Mouse (Mus musculus) kidney, embryonic 14.5 days (tissue): ENCODE results near the gene Wwox. TPM values are rescaled to one million over a fixed set of nuclear protein-coding genes. Genes with fewer than 3 reads are reported as not detected.

Source experiments
- ATAC-seq: fragments of 200-750 bp; cut with Nextera tagmentation; 2 replicates; pipeline ENCODE4 v1.8.0; 2017; ENCODE audit warnings: moderate number of reproducible peaks, mild to moderate bottlenecking, moderate TSS enrichment, moderate library complexity; ENCODE audit not compliant: low FRiP score, low TSS enrichment
- H3K27ac ChIP-seq: fragments of 300-500 bp; sonication (generic); 2 replicates; pipeline ENCODE4 v1.5.1; 2014; ENCODE audit warnings: low read depth, mild to moderate bottlenecking, low read length, moderate library complexity, mixed read lengths
- H3K27me3 ChIP-seq: fragments of 300-500 bp; sonication (generic); 2 replicates; pipeline ENCODE4 v1.6.1; 2014; ENCODE audit warnings: mild to moderate bottlenecking, low read length; ENCODE audit not compliant: control insufficient read depth, insufficient read depth
- H3K36me3 ChIP-seq: fragments of 300-500 bp; sonication (generic); 2 replicates; pipeline ENCODE4 v1.6.1; 2014; ENCODE audit warnings: low read length, mixed read lengths; ENCODE audit not compliant: control insufficient read depth, insufficient read depth
- H3K4me1 ChIP-seq: fragments of 300-500 bp; sonication (generic); 2 replicates; pipeline ENCODE4 v1.6.1; 2014; ENCODE audit warnings: low read length, mixed read lengths; ENCODE audit not compliant: control insufficient read depth, insufficient read depth
- H3K4me2 ChIP-seq: fragments of 300-500 bp; sonication (generic); replicated peaks from 2 replicates; pipeline ENCODE4 v1.6.1; 2014; ENCODE audit warnings: low read depth, mild to moderate bottlenecking, low read length
- H3K4me3 ChIP-seq: fragments of 300-500 bp; sonication (generic); 2 replicates; pipeline ENCODE4 v1.5.1; 2014; ENCODE audit warnings: mild to moderate bottlenecking, low read length
- H3K9ac ChIP-seq: fragments of 300-500 bp; sonication (generic); 2 replicates; pipeline ENCODE4 v1.6.1; 2014; ENCODE audit warnings: low read depth, mild to moderate bottlenecking, low read length, moderate library complexity
- H3K9me3 ChIP-seq: fragments of 300-500 bp; sonication (generic); 2 replicates; pipeline ENCODE4 v1.6.1; 2016; ENCODE audit warnings: low read length; ENCODE audit not compliant: control insufficient read depth
- WGBS: fragments of 180-500 bp; shearing (Covaris S2); extraction: QIAGEN DNeasy Blood & Tissue Kit; methylation state at CpG from one replicate; pipeline ENCODE4 v1.1.7; 2014; 5-methylcytosine and 5-hydroxymethylcytosine counted together
- polyA plus RNA-seq: library from polyadenylated mRNA; unstranded; fragments of >200 nt; fragmentation: Nextera tagmentation; extraction: Ambion mirVana; gene quantifications from 2 replicates; pipeline ENCODE4 v1.2.1, GENCODE M21; 2014

Gene Wwox
- polyA plus RNA-seq, 1 experiment from 2014 or later, result 17.0 TPM

- H3K27ac ChIP-seq, result no peak overlapping the region
- H3K27me3 ChIP-seq, result no peaks in the 10 kb centered on the region; the same call in 1 of the 2 replicates
- H3K4me3 ChIP-seq, result no peak overlapping the region
- H3K9me3 ChIP-seq, result no peaks in the 10 kb centered on the region
- no peaks in the 10 kb centered on the region for H3K4me1 ChIP-seq
- no peaks in the 10 kb centered on the region for H3K36me3 ChIP-seq
- H3K4me2 ChIP-seq, result no peak overlapping the region
- 54% methylated on average over 7 of the region's 7 CpGs for WGBS
- no peak for ATAC-seq
- no peak overlapping the region for H3K9ac ChIP-seq
Observed at GRCm38 (mm10) chr8:115201726-115202125, 762.3 kb downstream of the Wwox start.

- peak; percentile 48; the same call in 1 of the 2 replicates for ATAC-seq
- Histone ChIP-seq H3K4me3 (no peak overlapping the region), H3K9me3 (no peaks in the 10 kb centered on the region), H3K4me2 (no peak overlapping the region), H3K4me1 (peaks cover 9% of the 10 kb centered on the region), H3K36me3 (no peaks in the 10 kb centered on the region), H3K27ac (no peak overlapping the region), H3K9ac (no peak overlapping the region), H3K27me3 (no peaks in the 10 kb centered on the region)
- 50% methylated on average over 11 of the region's 11 CpGs for WGBS
Observed at GRCm38 (mm10) chr8:115207480-115207879, 768.0 kb downstream of the Wwox start.

DNA sequence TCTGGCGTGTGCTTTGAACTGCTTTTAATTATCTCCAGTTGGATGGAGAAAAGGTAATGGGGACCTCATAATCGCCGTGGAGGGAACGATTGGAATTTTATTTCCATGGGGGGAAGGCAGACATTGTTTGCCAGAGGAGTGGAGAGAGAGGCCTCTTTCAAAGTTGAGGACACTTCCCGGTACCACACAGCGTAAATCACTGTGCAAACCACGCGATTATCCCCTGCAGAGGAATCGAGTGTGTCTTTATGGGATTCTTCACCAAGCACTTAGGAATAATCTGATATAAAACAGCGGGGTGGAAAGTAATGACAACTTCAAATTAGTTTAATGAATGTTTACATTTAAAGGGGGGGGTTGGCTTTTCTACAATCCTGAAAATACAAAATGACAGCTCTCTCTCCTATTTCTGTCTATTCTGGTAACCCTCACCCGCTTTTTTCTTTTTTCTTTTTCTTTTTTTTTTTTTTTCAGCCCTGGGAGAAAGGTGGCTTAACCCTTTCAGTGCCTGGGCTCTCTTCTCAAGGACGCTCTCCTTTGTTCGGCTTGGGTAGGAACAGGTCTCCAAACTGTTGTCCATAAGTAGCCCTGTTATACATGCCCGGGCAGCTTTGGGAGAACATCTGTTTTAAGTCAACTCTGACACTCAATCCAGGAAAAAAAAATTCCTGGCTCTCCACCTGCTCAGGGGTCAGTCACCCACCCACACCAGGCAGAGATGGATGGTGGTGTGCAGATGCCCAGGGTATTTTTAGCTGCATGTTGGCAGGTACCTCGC, 769.1 kb downstream of the Wwox start:
- WGBS, result 30% methylated on average over 15 of the region's 15 CpGs
- H3K4me2 ChIP-seq, result no peak overlapping the region; the same call in 1 of the 2 replicates
- H3K36me3 ChIP-seq, result no peaks in the 10 kb centered on the region
- no peaks in the 10 kb centered on the region for H3K27me3 ChIP-seq
- H3K4me1 ChIP-seq, result peaks cover 9% of the 10 kb centered on the region
- H3K27ac ChIP-seq, result no peak overlapping the region
- H3K4me3 ChIP-seq, result no peak overlapping the region
- no peak overlapping the region for H3K9ac ChIP-seq
- H3K9me3 ChIP-seq, result no peaks in the 10 kb centered on the region
- no peak for ATAC-seq

GRCm38 (mm10) chr8:115210014-115210413, 770.6 kb downstream of the Wwox start:
- H3K4me3 ChIP-seq, result no peak overlapping the region
- H3K9me3 ChIP-seq, result no peaks in the 10 kb centered on the region
- no peak overlapping the region for H3K27ac ChIP-seq
- no peak overlapping the region for H3K4me2 ChIP-seq
- ATAC-seq, result no peak
- H3K27me3 ChIP-seq, result no peaks in the 10 kb centered on the region
- 68% methylated on average over 6 of the region's 6 CpGs for WGBS
- no peaks in the 10 kb centered on the region for H3K36me3 ChIP-seq
- H3K4me1 ChIP-seq, result peaks cover 9% of the 10 kb centered on the region
- H3K9ac ChIP-seq, result no peak overlapping the region

DNA sequence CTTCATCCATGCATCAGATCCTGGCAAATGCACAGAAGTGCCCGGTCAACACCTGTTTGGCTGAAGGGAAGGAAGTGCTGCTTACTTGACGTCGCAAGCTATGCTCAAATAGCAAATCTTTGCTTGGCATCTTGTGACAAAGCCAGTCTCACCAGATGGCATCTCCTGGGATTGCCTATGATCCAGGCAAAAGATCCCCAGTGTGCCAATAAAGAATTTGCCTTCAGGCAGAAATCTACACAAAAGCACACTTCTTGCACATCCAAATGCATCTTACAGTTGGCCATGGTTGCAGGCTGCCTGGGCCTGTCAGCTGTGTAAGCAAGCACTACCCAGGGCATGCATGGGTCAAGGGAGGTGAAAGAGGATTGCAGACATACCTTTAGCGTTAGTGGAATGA, 773.7 kb downstream of the Wwox start:
- H3K9ac ChIP-seq, result no peak overlapping the region
- no peaks in the 10 kb centered on the region for H3K27me3 ChIP-seq
- H3K36me3 ChIP-seq, result no peaks in the 10 kb centered on the region
- peaks cover 8% of the 10 kb centered on the region for H3K4me1 ChIP-seq
- H3K4me3 ChIP-seq, result no peak overlapping the region
- 89% methylated on average over 4 of the region's 4 CpGs for WGBS
- H3K4me2 ChIP-seq, result no peak overlapping the region
- H3K27ac ChIP-seq, result no peak overlapping the region
- no peak for ATAC-seq
- H3K9me3 ChIP-seq, result no peaks in the 10 kb centered on the region

DNA sequence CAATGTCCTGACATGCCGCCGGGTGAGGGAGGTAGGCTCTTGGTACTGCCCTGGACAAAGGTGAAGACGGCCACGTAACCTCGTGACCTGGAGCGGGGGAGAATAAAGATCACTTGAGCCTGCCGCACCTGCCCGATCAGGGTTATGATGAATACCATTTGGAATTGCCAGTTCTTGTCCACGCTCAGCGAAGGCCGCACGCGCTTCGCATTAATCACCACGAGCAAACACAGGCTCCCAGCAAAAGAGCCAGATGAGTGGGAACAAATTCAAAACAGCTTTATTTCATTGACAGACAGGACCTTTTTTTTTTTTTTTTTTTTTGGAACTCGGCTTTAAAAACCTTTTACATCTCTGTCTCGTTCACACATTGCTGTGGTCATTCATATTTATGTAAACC, 775.4 kb downstream of the Wwox start:
- ATAC-seq, result no peak
- H3K4me1 ChIP-seq, result no peaks in the 10 kb centered on the region
- WGBS, result 72% methylated on average over 17 of the region's 17 CpGs

DNA sequence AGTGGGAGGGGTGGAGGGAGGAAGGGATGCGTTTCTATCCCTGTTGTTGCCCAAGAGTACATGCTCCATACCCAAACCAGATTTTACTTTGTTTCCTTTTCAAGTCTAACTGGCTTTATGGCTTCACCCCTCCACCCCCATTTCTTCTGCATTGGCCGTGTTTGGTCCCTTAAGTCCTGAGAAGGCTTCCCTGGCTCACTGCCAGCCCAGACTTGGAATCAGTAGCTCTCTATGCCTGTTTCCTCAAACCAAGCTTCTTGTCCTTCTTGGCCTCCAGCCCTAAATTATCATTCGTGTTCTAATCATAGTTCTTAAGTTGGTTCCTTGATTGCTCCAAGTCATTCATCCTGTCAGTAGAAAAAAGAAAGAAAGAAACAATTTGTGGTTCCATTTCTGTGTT, 777.3 kb downstream of the Wwox start:
- no peak for ATAC-seq

More for the DNA sequence above, 775.4 kb downstream of the Wwox start:
- no peaks in the 10 kb centered on the region for H3K27me3 ChIP-seq
- no peaks in the 10 kb centered on the region for H3K9me3 ChIP-seq
- H3K9ac ChIP-seq, result no peak overlapping the region
- H3K4me3 ChIP-seq, result no peak overlapping the region
- H3K36me3 ChIP-seq, result no peaks in the 10 kb centered on the region
- no peak overlapping the region for H3K27ac ChIP-seq
- H3K4me2 ChIP-seq, result no peak overlapping the region

DNA sequence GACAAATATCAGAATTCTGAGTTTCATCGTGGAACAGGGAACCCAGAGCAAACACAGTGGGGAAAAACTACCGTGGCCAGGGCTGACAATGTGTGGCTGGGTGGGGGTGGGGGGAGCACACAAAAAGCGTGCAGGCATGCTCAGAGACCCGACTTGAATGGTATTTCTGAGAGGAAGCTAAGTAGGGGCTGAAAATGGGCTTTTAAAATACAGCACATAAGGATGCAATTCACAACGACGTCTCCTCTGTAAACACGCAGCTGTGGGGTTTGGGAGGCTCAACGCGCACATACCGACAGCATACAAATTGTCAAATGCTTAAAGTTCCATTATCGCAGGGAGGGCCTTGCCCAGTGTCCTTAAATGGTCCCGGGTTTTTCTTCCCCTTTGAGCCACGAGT, 783.1 kb downstream of the Wwox start:
- H3K4me2 ChIP-seq, result no peak overlapping the region
- no peak overlapping the region for H3K9ac ChIP-seq
- H3K27ac ChIP-seq, result no peak overlapping the region
- no peaks in the 10 kb centered on the region for H3K36me3 ChIP-seq
- ATAC-seq, result no peak
- 83% methylated on average over 13 of the region's 13 CpGs for WGBS
- no peaks in the 10 kb centered on the region for H3K4me1 ChIP-seq
- no peaks in the 10 kb centered on the region for H3K9me3 ChIP-seq
- no peaks in the 10 kb centered on the region for H3K27me3 ChIP-seq
- no peak overlapping the region for H3K4me3 ChIP-seq

More for the DNA sequence above, 777.3 kb downstream of the Wwox start:
- H3K4me3 ChIP-seq, result no peak overlapping the region
- WGBS, result 57% methylated on average over 3 of the region's 3 CpGs
- H3K36me3 ChIP-seq, result no peaks in the 10 kb centered on the region
- no peaks in the 10 kb centered on the region for H3K4me1 ChIP-seq
- no peak overlapping the region for H3K27ac ChIP-seq
- no peaks in the 10 kb centered on the region for H3K9me3 ChIP-seq
- H3K27me3 ChIP-seq, result no peaks in the 10 kb centered on the region
- no peak overlapping the region for H3K9ac ChIP-seq
- no peak overlapping the region for H3K4me2 ChIP-seq

DNA sequence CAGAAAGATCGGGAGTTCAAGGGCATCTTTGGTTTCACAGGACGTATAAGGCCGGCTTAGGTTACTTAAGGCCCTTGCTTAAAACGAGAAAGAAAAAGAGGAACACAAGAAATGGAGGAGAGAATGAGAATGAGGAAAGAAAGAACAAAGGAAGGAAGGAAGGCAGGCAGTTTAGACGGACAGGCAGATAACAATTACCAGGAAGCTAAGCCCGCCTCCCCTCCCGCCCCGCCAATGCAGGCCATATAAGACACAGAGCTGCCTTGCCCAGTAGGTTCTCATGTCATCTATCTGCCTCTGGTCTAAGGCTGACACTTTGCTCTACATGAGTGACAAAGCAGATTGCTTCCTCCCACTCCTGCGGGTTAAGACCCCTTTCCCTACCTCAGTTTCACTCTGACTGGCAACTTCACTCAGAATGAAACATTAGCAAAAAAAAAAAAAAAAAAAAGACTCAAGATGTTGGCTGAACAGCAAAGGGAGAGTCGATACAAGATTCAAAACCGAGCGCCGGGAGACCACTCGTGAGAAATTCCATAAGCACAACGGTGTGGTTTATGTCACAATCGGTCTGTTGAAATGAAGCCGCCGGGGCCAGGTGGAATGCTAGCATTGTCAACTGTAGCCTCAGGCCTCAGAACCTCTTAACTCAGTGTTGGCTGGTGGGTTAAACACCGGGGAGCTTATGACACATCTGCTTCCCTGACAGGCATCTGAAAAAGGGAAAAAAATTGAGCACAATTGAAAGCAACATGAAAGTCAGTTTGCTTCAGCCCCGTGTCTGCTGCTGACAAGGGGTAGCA, 787.5 kb downstream of the Wwox start:
- no peaks in the 10 kb centered on the region for H3K9me3 ChIP-seq
- H3K36me3 ChIP-seq, result no peaks in the 10 kb centered on the region
- no peak overlapping the region for H3K4me3 ChIP-seq
- ATAC-seq, result no peak
- no peak overlapping the region for H3K27ac ChIP-seq
- H3K27me3 ChIP-seq, result no peaks in the 10 kb centered on the region
- WGBS, result 70% methylated on average over 20 of the region's 20 CpGs
- no peak overlapping the region for H3K9ac ChIP-seq
- no peak overlapping the region for H3K4me2 ChIP-seq
- H3K4me1 ChIP-seq, result no peaks in the 10 kb centered on the region
